Mouse (Mus musculus) kidney, embryonic 15.5 days (tissue): ENCODE measurements around the gene Atf4. TPM values are rescaled to one million over a fixed set of nuclear protein-coding genes. Genes with fewer than 3 reads are reported as not detected.

ENCODE experiments used
- ATAC-seq: fragments of 200-750 bp; cut with Nextera tagmentation; replicated peaks from 2 replicates; pipeline ENCODE4 v1.8.0; 2017; ENCODE audit warnings: moderate TSS enrichment; ENCODE audit not compliant: low FRiP score
- H3K27ac ChIP-seq: fragments of 300-500 bp; sonication (generic); 2 replicates; pipeline ENCODE4 v1.5.1; 2015; ENCODE audit warnings: mild to moderate bottlenecking, inconsistent platforms
- H3K27me3 ChIP-seq: fragments of 300-500 bp; sonication (generic); 2 replicates; pipeline ENCODE4 v1.6.1; 2015; ENCODE audit warnings: inconsistent platforms
- H3K36me3 ChIP-seq: fragments of 300-500 bp; sonication (generic); 2 replicates; pipeline ENCODE4 v1.6.1; 2015; ENCODE audit warnings: inconsistent platforms
- H3K4me1 ChIP-seq: fragments of 300-500 bp; sonication (generic); 2 replicates; pipeline ENCODE4 v1.6.1; 2015; ENCODE audit warnings: inconsistent platforms
- H3K4me2 ChIP-seq: fragments of 300-500 bp; sonication (generic); 2 replicates; pipeline ENCODE4 v1.6.1; 2015; ENCODE audit warnings: moderate library complexity, mild to moderate bottlenecking, inconsistent platforms
- H3K4me3 ChIP-seq: fragments of 300-500 bp; sonication (generic); replicated peaks from 2 replicates; pipeline ENCODE4 v1.5.1; 2015; ENCODE audit warnings: mild to moderate bottlenecking, inconsistent platforms
- H3K9ac ChIP-seq: fragments of 300-500 bp; sonication (generic); 2 replicates; pipeline ENCODE4 v1.6.1; 2015; ENCODE audit warnings: mild to moderate bottlenecking, inconsistent platforms
- H3K9me3 ChIP-seq: fragments of 300-500 bp; sonication (generic); replicated peaks from 2 replicates; pipeline ENCODE4 v1.6.1; 2016; ENCODE audit warnings: inconsistent platforms
- whole genome bisulfite sequencing: fragments of 180-500 bp; shearing (Covaris S2); methylation state at CpG from one replicate; pipeline ENCODE4 v1.1.7; 2015; ENCODE audit warnings: mixed read lengths; 5-methylcytosine and 5-hydroxymethylcytosine counted together
- polyA plus RNA-seq: library from polyadenylated mRNA; unstranded; fragments of >200 nt; fragmentation: Nextera tagmentation; extraction: Ambion mirVana; gene quantifications from 2 replicates; pipeline ENCODE4 v1.2.1, GENCODE M21; 2015

Gene Atf4
- polyA plus RNA-seq, 1 experiment from 2014 or later, result 131 TPM

- Histone ChIP-seq H3K4me3 (no peak overlapping the region), H3K9me3 (no peaks in the 10 kb centered on the region), H3K9ac (no peak overlapping the region), H3K4me1 (peaks cover 4% of the 10 kb centered on the region; the same call in 1 of the 2 replicates), H3K4me2 (no peak overlapping the region), H3K36me3 (no peaks in the 10 kb centered on the region), H3K27ac (no peak overlapping the region), H3K27me3 (no peaks in the 10 kb centered on the region)
- ATAC-seq, result no peak; the same call in 1 of the 2 replicates
- WGBS, result 30% methylated on average over 9 of the region's 9 CpGs
These were observed 29.8 kb upstream of the Atf4 start for GRCm38 (mm10) chr15:80225208-80225607.

- Histone ChIP-seq H3K9me3 (no peaks in the 10 kb centered on the region), H3K4me1 (peaks cover 4% of the 10 kb centered on the region; the same call in 1 of the 2 replicates), H3K4me2 (no peak overlapping the region), H3K4me3 (no peak overlapping the region), H3K9ac (no peak overlapping the region), H3K27me3 (no peaks in the 10 kb centered on the region), H3K36me3 (no peaks in the 10 kb centered on the region), H3K27ac (no peak overlapping the region)
- 47% methylated on average over 2 of the region's 2 CpGs for WGBS
- ATAC-seq, result no peak
These were observed 29.2 kb upstream of the Atf4 start for GRCm38 (mm10) chr15:80225796-80226195.

- Histone ChIP-seq H3K4me1 (peaks cover 8% of the 10 kb centered on the region), H3K27ac (no peak overlapping the region), H3K4me2 (no peak overlapping the region), H3K9me3 (no peaks in the 10 kb centered on the region), H3K9ac (no peak overlapping the region), H3K36me3 (no peaks in the 10 kb centered on the region), H3K4me3 (no peak overlapping the region), H3K27me3 (no peaks in the 10 kb centered on the region)
- no peak for ATAC-seq
- whole genome bisulfite sequencing, result 78% methylated on average over 17 of the region's 17 CpGs
These were observed 26.7 kb upstream of the Atf4 start for GRCm38 (mm10) chr15:80228071-80228800.

GRCm38 (mm10) chr15:80232331-80232730, 22.7 kb upstream of the Atf4 start:
- no peak overlapping the region for H3K4me2 ChIP-seq
- no peaks in the 10 kb centered on the region for H3K27me3 ChIP-seq
- peaks cover 20% of the 10 kb centered on the region for H3K36me3 ChIP-seq
- no peak overlapping the region for H3K4me3 ChIP-seq
- no peak overlapping the region for H3K27ac ChIP-seq
- H3K9me3 ChIP-seq, result no peaks in the 10 kb centered on the region
- peaks cover 20% of the 10 kb centered on the region for H3K4me1 ChIP-seq
- H3K9ac ChIP-seq, result no peak overlapping the region
- 79% methylated on average over 2 of the region's 2 CpGs for WGBS
- no peak for ATAC-seq

DNA sequence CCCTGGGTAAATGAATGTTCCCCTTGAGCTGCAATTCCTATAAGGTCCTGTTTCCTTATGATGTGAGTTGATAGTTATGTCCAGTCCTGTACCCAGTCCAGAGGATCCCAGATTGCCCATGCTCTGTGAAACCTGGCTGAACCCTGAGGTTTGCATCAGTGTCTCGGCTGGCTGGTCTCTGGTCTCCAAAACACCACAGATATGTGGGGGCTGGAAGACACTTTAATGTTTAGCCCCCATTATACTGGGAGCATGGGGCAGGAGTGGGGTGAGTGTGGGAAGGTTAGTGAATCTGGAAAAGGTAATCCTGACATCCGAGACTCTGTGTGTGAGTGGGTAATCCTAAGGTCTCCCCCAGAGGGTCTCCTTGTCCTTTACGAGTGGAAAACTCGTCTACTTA, 21.9 kb upstream of the Atf4 start:
- H3K4me1 ChIP-seq, result peaks cover 20% of the 10 kb centered on the region
- H3K9ac ChIP-seq, result peak overlapping the region; percentile 29; the same call in 1 of the 2 replicates
- ATAC-seq, result peak; percentile 11; the same call in 1 of the 2 replicates
- peak overlapping the region; percentile 75 for H3K4me2 ChIP-seq
- peaks cover 25% of the 10 kb centered on the region for H3K36me3 ChIP-seq
- 44% methylated on average over 4 of the region's 4 CpGs for WGBS
- peak overlapping the region; percentile 93 for H3K27ac ChIP-seq
- peak overlapping the region; percentile 98 for H3K4me3 ChIP-seq
- H3K9me3 ChIP-seq, result no peaks in the 10 kb centered on the region
- H3K27me3 ChIP-seq, result no peaks in the 10 kb centered on the region

GRCm38 (mm10) chr15:80233733-80234509, 21.1 kb upstream of the Atf4 start, which contains the start of gene Mief1:
Gene Mief1, plus strand, starts transcription at chr15:80234018.
- Histone ChIP-seq H3K9me3 (no peaks in the 10 kb centered on the region), H3K36me3 (peaks cover 34% of the 10 kb centered on the region), H3K27ac (peak within 1 kb of the TSS; percentile 93), H3K27me3 (no peaks in the 10 kb centered on the region), H3K4me1 (peaks cover 20% of the 10 kb centered on the region), H3K9ac (peak within 1 kb of the TSS; percentile 81), H3K4me2 (peak within 1 kb of the TSS; percentile 75), H3K4me3 (peak within 1 kb of the TSS; percentile 98)
- ATAC-seq, result peak; percentile 97
- under 1% methylated on average over 67 of the region's 67 CpGs for WGBS

- 95% methylated on average over 9 of the region's 9 CpGs for WGBS
- H3K27ac ChIP-seq, result peak within 1 kb of the TSS; percentile 93
- H3K4me2 ChIP-seq, result peak within 1 kb of the TSS; percentile 75
- peak within 1 kb of the TSS; percentile 81 for H3K9ac ChIP-seq
- peak within 1 kb of the TSS; percentile 98 for H3K4me3 ChIP-seq
- H3K4me1 ChIP-seq, result peaks cover 20% of the 10 kb centered on the region
- no peak for ATAC-seq
- no peaks in the 10 kb centered on the region for H3K27me3 ChIP-seq
- peaks cover 43% of the 10 kb centered on the region for H3K36me3 ChIP-seq
- H3K9me3 ChIP-seq, result no peaks in the 10 kb centered on the region
These were observed 19.4 kb upstream of the Atf4 start, which contains the start of gene AC140267.1 for GRCm38 (mm10) chr15:80235535-80235934. Gene AC140267.1, plus strand, starts transcription at chr15:80235835.

GRCm38 (mm10) chr15:80248135-80248534, 6.8 kb upstream of the Atf4 start:
- Histone ChIP-seq H3K4me3 (no peak overlapping the region), H3K9me3 (no peaks in the 10 kb centered on the region), H3K36me3 (peaks cover 90% of the 10 kb centered on the region), H3K9ac (no peak overlapping the region), H3K4me2 (no peak overlapping the region), H3K4me1 (peaks cover 6% of the 10 kb centered on the region), H3K27me3 (no peaks in the 10 kb centered on the region), H3K27ac (no peak overlapping the region)
- no peak for ATAC-seq
- WGBS, result 93% methylated on average over 12 of the region's 12 CpGs

DNA sequence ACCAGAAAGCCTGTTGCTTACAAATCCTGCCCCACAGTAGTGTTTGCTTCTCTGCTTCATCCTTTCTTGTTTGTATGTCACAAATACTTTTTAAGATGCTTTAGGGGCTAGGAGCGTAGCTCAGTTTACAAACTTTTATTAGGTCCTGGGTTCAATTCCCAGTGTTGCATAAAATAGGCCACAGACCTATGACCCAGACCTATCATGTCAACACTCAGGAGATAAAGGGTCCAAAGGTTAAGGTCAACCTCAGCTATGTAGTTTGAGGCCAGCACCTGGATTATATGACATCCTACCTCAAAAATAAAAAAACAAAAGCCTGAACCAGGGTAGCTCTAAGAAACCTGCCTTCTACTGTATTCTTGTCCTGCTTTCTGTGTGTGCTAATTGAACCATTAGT, 6.4 kb upstream of the Atf4 start:
- no peak overlapping the region for H3K4me2 ChIP-seq
- WGBS, result 97% methylated on average over 1 of the region's 1 CpGs
- no peak overlapping the region for H3K9ac ChIP-seq
- H3K4me1 ChIP-seq, result peaks cover 11% of the 10 kb centered on the region
- H3K27ac ChIP-seq, result no peak overlapping the region
- H3K36me3 ChIP-seq, result peaks cover 85% of the 10 kb centered on the region
- no peaks in the 10 kb centered on the region for H3K27me3 ChIP-seq
- H3K9me3 ChIP-seq, result no peaks in the 10 kb centered on the region
- H3K4me3 ChIP-seq, result no peak overlapping the region
- ATAC-seq, result no peak

DNA sequence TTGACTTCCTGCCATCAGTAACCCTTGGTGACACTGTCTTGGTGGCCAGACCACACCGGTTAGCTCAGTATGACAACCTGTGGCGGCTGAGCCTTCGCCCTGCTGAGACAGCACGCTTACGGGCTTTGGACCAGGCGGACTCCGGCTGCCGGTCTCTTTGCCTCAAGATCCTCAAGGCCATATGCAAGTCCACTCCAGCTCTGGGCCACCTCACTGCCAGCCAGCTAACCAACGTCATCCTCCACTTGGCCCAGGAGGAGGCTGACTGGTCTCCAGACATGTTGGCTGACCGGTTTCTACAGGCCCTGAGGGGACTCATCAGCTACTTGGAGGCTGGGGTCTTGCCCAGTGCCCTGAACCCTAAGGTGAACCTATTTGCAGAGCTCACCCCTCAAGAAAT, 5.3 kb upstream of the Atf4 start:
- ATAC-seq, result no peak
- H3K4me1 ChIP-seq, result peaks cover 21% of the 10 kb centered on the region
- no peak overlapping the region for H3K27ac ChIP-seq
- no peaks in the 10 kb centered on the region for H3K27me3 ChIP-seq
- peaks cover 74% of the 10 kb centered on the region for H3K36me3 ChIP-seq
- WGBS, result 95% methylated on average over 10 of the region's 10 CpGs
- H3K9ac ChIP-seq, result no peak overlapping the region
- no peak overlapping the region for H3K4me3 ChIP-seq
- no peaks in the 10 kb centered on the region for H3K9me3 ChIP-seq
- H3K4me2 ChIP-seq, result no peak overlapping the region

DNA sequence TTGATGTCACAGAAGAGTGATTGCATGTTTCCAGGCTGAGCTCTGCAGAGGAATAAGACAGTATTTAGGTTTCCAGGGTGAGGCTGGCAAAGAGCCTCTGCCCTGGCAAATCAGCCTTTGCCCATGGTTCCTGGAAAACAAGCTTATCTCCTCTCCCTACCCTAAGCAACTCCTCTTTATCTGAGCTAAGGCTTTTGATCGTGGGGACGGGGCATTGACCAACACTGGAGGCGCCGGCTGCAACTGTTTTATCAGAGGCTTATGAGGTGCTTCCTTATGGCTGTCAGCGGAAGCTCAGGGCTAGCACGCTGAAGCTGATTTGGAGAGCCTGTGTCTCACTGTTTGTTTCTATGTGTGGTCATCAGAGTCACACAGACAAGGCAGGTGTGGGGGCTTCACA, 4.4 kb upstream of the Atf4 start:
- Histone ChIP-seq H3K9ac (no peak overlapping the region), H3K36me3 (peaks cover 67% of the 10 kb centered on the region), H3K27ac (no peak overlapping the region), H3K27me3 (no peaks in the 10 kb centered on the region), H3K9me3 (no peaks in the 10 kb centered on the region), H3K4me1 (peaks cover 21% of the 10 kb centered on the region), H3K4me3 (no peak overlapping the region), H3K4me2 (no peak overlapping the region)
- ATAC-seq, result no peak
- 94% methylated on average over 6 of the region's 6 CpGs for WGBS

GRCm38 (mm10) chr15:80253530-80253929, 1.5 kb upstream of the Atf4 start:
- ATAC-seq, result no peak
- Histone ChIP-seq H3K9ac (0 out of 2 replicates have a peak overlapping the region, but pooled peaks have one; percentile 57), H3K4me3 (no peak overlapping the region), H3K4me1 (peaks cover 43% of the 10 kb centered on the region), H3K4me2 (peak overlapping the region; percentile 88), H3K27me3 (no peaks in the 10 kb centered on the region), H3K27ac (peak overlapping the region; percentile 98), H3K36me3 (peaks cover 65% of the 10 kb centered on the region), H3K9me3 (no peaks in the 10 kb centered on the region)
- WGBS, result 16% methylated on average over 2 of the region's 2 CpGs
